Mouse (Mus musculus): ENCODE measurements around the gene Chil1. TPM values are rescaled to one million over a fixed set of nuclear protein-coding genes. Genes with fewer than 3 reads are reported as not detected.

The Chil1 gene
- polyA plus RNA-seq, 1 experiment from 2014 or later, result 2.5 TPM

- Histone ChIP-seq H3K27me3 (ENCODE audit: control insufficient read depth, insufficient read depth, low read length) (no peaks in the 10 kb centered on the region), H3K9ac (no peak overlapping the region), H3K4me3 (replicated peaks; ENCODE audit: low read length) (no peak overlapping the region), H3K36me3 (replicated peaks; ENCODE audit: control insufficient read depth, insufficient read depth) (no peaks in the 10 kb centered on the region), H3K9me3 (ENCODE audit: control insufficient read depth, low read length) (no peaks in the 10 kb centered on the region), H3K27ac (no peak overlapping the region), H3K4me1 (replicated peaks; ENCODE audit: control insufficient read depth, insufficient read depth, low read length) (peaks cover 14% of the 10 kb centered on the region; the same call in 1 of the 2 replicates), H3K4me2 (replicated peaks) (no peak overlapping the region)
- no peak for DNase-seq (ENCODE audit: low spot score)
- no peak for ATAC-seq (ENCODE audit: low FRiP score)
- 62% methylated on average over 4 of the region's 4 CpGs for WGBS
Observed at GRCm38 (mm10) chr1:134192024-134192423, 10.0 kb downstream of the Chil1 start.

GRCm38 (mm10) chr1:134193126-134193525, 11.2 kb downstream of the Chil1 start, which contains the start of gene Mybph:
Gene Mybph (plus strand): TSS chr1:134193448.
- Histone ChIP-seq H3K27me3 (ENCODE audit: control insufficient read depth, insufficient read depth, low read length) (no peaks in the 10 kb centered on the region), H3K36me3 (replicated peaks; ENCODE audit: control insufficient read depth, insufficient read depth) (no peaks in the 10 kb centered on the region), H3K4me2 (replicated peaks) (no peak within 1 kb of the TSS), H3K9me3 (ENCODE audit: control insufficient read depth, low read length) (no peaks in the 10 kb centered on the region), H3K4me1 (replicated peaks; ENCODE audit: control insufficient read depth, insufficient read depth, low read length) (peaks cover 14% of the 10 kb centered on the region; the same call in 1 of the 2 replicates), H3K9ac (no peak within 1 kb of the TSS), H3K4me3 (replicated peaks; ENCODE audit: low read length) (no peak within 1 kb of the TSS), H3K27ac (no peak within 1 kb of the TSS)
- ATAC-seq (ENCODE audit: low FRiP score) (no peak), DNase-seq (ENCODE audit: low spot score) (no peak)
- WGBS, result 77% methylated on average over 1 of the region's 1 CpGs

- H3K9me3 ChIP-seq (ENCODE audit: control insufficient read depth, low read length), result no peaks in the 10 kb centered on the region
- H3K36me3 ChIP-seq (replicated peaks; ENCODE audit: control insufficient read depth, insufficient read depth), result no peaks in the 10 kb centered on the region
- H3K4me2 ChIP-seq (replicated peaks), result no peak overlapping the region
- no peak overlapping the region for H3K4me3 ChIP-seq (replicated peaks; ENCODE audit: low read length)
- no peak overlapping the region for H3K27ac ChIP-seq
- no peak overlapping the region for H3K9ac ChIP-seq
- ATAC-seq (ENCODE audit: low FRiP score), result no peak
- DNase-seq (ENCODE audit: low spot score), result no peak
- 77% methylated on average over 6 of the region's 7 CpGs for WGBS
- H3K27me3 ChIP-seq (ENCODE audit: control insufficient read depth, insufficient read depth, low read length), result no peaks in the 10 kb centered on the region
- peaks cover 8% of the 10 kb centered on the region; the same call in 1 of the 2 replicates for H3K4me1 ChIP-seq (replicated peaks; ENCODE audit: control insufficient read depth, insufficient read depth, low read length)
Observed at GRCm38 (mm10) chr1:134193674-134194197, 11.8 kb downstream of the Chil1 start.

- Histone ChIP-seq H3K36me3 (replicated peaks; ENCODE audit: control insufficient read depth, insufficient read depth) (no peaks in the 10 kb centered on the region), H3K4me3 (replicated peaks; ENCODE audit: low read length) (no peak overlapping the region), H3K9me3 (ENCODE audit: control insufficient read depth, low read length) (no peaks in the 10 kb centered on the region), H3K4me1 (replicated peaks; ENCODE audit: control insufficient read depth, insufficient read depth, low read length) (0 out of 2 replicates have a peak, but pooled peaks cover 4% of the 10 kb centered on the region), H3K27ac (no peak overlapping the region), H3K4me2 (replicated peaks) (no peak overlapping the region), H3K27me3 (ENCODE audit: control insufficient read depth, insufficient read depth, low read length) (no peaks in the 10 kb centered on the region), H3K9ac (no peak overlapping the region)
- 69% methylated on average over 16 of the region's 16 CpGs for WGBS
- DNase-seq (ENCODE audit: low spot score), result no peak
- ATAC-seq (ENCODE audit: low FRiP score), result no peak
Observed at GRCm38 (mm10) chr1:134194298-134195022, 12.5 kb downstream of the Chil1 start.

GRCm38 (mm10) chr1:134195117-134195516, 13.1 kb downstream of the Chil1 start:
- Histone ChIP-seq H3K36me3 (replicated peaks; ENCODE audit: control insufficient read depth, insufficient read depth) (no peaks in the 10 kb centered on the region), H3K4me2 (replicated peaks) (no peak overlapping the region), H3K9me3 (ENCODE audit: control insufficient read depth, low read length) (no peaks in the 10 kb centered on the region), H3K27me3 (ENCODE audit: control insufficient read depth, insufficient read depth, low read length) (no peaks in the 10 kb centered on the region), H3K4me3 (replicated peaks; ENCODE audit: low read length) (no peak overlapping the region), H3K4me1 (replicated peaks; ENCODE audit: control insufficient read depth, insufficient read depth, low read length) (0 out of 2 replicates have a peak, but pooled peaks cover 4% of the 10 kb centered on the region), H3K27ac (no peak overlapping the region), H3K9ac (no peak overlapping the region)
- DNase-seq (ENCODE audit: low spot score) (no peak), ATAC-seq (ENCODE audit: low FRiP score) (no peak)
- WGBS, result 65% methylated on average over 2 of the region's 2 CpGs

GRCm38 (mm10) chr1:134195571-134195970, 13.6 kb downstream of the Chil1 start:
- no peaks in the 10 kb centered on the region for H3K27me3 ChIP-seq (ENCODE audit: control insufficient read depth, insufficient read depth, low read length)
- no peak overlapping the region for H3K4me3 ChIP-seq (replicated peaks; ENCODE audit: low read length)
- no peak for DNase-seq (ENCODE audit: low spot score)
- H3K4me1 ChIP-seq (replicated peaks; ENCODE audit: control insufficient read depth, insufficient read depth, low read length), result 0 out of 2 replicates have a peak, but pooled peaks cover 4% of the 10 kb centered on the region
- no peaks in the 10 kb centered on the region for H3K36me3 ChIP-seq (replicated peaks; ENCODE audit: control insufficient read depth, insufficient read depth)
- H3K4me2 ChIP-seq (replicated peaks), result no peak overlapping the region
- H3K9ac ChIP-seq, result no peak overlapping the region
- WGBS, result 59% methylated on average over 3 of the region's 3 CpGs
- no peak overlapping the region for H3K27ac ChIP-seq
- ATAC-seq (ENCODE audit: low FRiP score), result no peak
- H3K9me3 ChIP-seq (ENCODE audit: control insufficient read depth, low read length), result no peaks in the 10 kb centered on the region

GRCm38 (mm10) chr1:134195979-134196378, 14.0 kb downstream of the Chil1 start:
- Histone ChIP-seq H3K9ac (no peak overlapping the region), H3K4me1 (replicated peaks; ENCODE audit: control insufficient read depth, insufficient read depth, low read length) (0 out of 2 replicates have a peak, but pooled peaks cover 4% of the 10 kb centered on the region), H3K4me3 (replicated peaks; ENCODE audit: low read length) (no peak overlapping the region), H3K27me3 (ENCODE audit: control insufficient read depth, insufficient read depth, low read length) (no peaks in the 10 kb centered on the region), H3K9me3 (ENCODE audit: control insufficient read depth, low read length) (no peaks in the 10 kb centered on the region), H3K27ac (no peak overlapping the region), H3K36me3 (replicated peaks; ENCODE audit: control insufficient read depth, insufficient read depth) (no peaks in the 10 kb centered on the region), H3K4me2 (replicated peaks) (no peak overlapping the region)
- ATAC-seq (ENCODE audit: low FRiP score), result no peak
- no peak for DNase-seq (ENCODE audit: low spot score)
- WGBS, result 41% methylated on average over 4 of the region's 4 CpGs

- ATAC-seq (ENCODE audit: low FRiP score), result no peak
- 79% methylated on average over 4 of the region's 4 CpGs for WGBS
Observed at GRCm38 (mm10) chr1:134196386-134196785, 14.4 kb downstream of the Chil1 start.

GRCm38 (mm10) chr1:134197325-134197982, 15.5 kb downstream of the Chil1 start:
- Histone ChIP-seq H3K4me2 (replicated peaks) (no peak overlapping the region), H3K9me3 (ENCODE audit: control insufficient read depth, low read length) (no peaks in the 10 kb centered on the region), H3K27me3 (ENCODE audit: control insufficient read depth, insufficient read depth, low read length) (no peaks in the 10 kb centered on the region), H3K27ac (no peak overlapping the region), H3K4me3 (replicated peaks; ENCODE audit: low read length) (no peak overlapping the region), H3K36me3 (replicated peaks; ENCODE audit: control insufficient read depth, insufficient read depth) (no peaks in the 10 kb centered on the region), H3K9ac (no peak overlapping the region), H3K4me1 (replicated peaks; ENCODE audit: control insufficient read depth, insufficient read depth, low read length) (0 out of 2 replicates have a peak, but pooled peaks cover 4% of the 10 kb centered on the region)
- 80% methylated on average over 15 of the region's 15 CpGs for WGBS
- DNase-seq (ENCODE audit: low spot score) (no peak), ATAC-seq (ENCODE audit: low FRiP score) (no peak)

More at GRCm38 (mm10) chr1:134196386-134196785, 14.4 kb downstream of the Chil1 start:
- Histone ChIP-seq H3K4me3 (replicated peaks; ENCODE audit: low read length) (no peak overlapping the region), H3K27me3 (ENCODE audit: control insufficient read depth, insufficient read depth, low read length) (no peaks in the 10 kb centered on the region), H3K27ac (no peak overlapping the region), H3K9me3 (ENCODE audit: control insufficient read depth, low read length) (no peaks in the 10 kb centered on the region), H3K4me2 (replicated peaks) (no peak overlapping the region), H3K9ac (no peak overlapping the region), H3K36me3 (replicated peaks; ENCODE audit: control insufficient read depth, insufficient read depth) (no peaks in the 10 kb centered on the region), H3K4me1 (replicated peaks; ENCODE audit: control insufficient read depth, insufficient read depth, low read length) (0 out of 2 replicates have a peak, but pooled peaks cover 4% of the 10 kb centered on the region)
- DNase-seq (ENCODE audit: low spot score), result no peak
